Mouse (Mus musculus) T-helper 2 cell (primary cell): ENCODE data around the gene Acot7.

Source experiments
- in situ Hi-C: fragments of 300-600 bp; cut with MboI, MseI; formaldehyde crosslinking; loops from one replicate; pipeline ENCODE4 v1.15.1; 2025; ENCODE audit warnings: high pct_unique_total_duplicates

Acot7 gene

DNA sequence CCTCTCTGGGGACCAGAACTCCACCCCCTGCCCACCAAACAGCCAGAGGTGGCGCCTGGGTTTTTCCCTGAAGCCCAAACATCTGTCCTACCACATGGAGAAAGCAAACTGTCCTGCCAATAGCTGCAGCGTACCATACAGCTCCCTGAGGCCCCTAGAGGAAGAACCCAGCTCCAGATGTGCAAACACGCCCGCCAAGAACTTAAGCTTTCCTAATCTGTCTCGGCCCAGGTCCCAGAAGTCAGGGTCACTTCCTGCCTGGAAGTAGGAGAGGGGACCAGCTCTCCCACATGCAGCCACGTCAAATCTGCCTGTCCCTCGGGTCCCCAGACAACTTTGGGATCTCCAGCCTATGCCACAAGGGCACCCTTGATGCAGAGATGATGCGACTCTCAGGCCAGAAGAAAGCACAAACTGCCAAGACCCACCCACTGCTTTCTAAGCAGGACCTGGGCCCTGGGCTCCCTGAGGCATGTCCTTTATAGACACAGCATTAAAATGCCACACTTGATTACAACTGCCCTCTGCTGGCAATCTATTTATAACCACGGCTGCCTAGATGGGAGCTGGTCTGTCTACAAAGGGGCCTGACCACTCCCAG is 94.6 kb downstream of the Acot7 start:
- in situ Hi-C loops: no loop called here

DNA sequence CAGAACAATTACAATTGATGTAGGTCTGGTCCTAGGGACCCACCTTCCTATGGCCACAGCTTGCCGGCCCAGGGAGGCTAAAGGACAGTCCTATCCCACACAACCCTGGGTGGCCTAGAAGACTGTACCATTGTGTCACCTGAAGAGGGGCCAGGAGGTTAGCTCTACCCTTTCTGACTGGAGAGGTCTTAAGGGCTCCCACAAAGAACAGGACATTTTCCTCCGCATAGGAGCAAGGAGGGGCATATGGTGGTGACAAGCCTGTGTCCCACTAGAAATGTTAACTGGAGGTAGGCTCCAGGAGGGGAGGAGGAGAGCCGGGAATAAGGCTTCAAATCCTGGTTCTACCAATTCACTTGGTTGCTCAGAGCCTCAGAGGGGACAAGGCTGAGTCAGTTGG is 95.3 kb downstream of the Acot7 start:
- in situ Hi-C loops: no loop called here

DNA sequence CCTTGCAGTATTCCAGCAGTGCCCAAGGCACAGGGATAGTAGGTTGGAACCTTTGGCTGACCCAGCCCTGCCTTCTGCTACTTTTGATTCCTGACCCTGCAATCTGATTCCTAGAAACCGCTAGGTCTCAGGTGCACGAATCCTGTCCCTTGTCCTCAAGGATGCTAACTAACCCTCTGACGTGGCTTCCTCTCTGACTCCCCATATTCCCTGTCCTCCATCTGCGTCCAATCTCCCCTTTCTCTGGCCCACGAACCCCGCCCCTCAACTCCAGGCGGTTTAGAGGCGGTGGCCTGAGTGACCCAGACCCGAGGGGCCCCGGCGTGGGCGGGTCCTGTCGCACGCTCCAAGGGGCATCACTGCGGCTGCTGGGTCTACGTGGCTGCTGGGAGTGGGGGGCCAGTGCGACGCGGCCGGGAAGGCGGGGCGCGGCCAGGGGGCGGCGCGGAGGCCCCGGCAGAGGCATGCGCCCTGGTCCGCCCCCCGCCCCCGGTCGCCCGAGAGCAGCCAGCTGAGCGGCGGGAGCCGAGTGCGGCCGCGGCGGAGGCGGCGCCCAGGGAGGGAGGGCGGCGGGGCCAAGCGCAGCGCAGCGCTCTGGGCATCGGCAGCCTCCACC is 95.8 kb downstream of the Acot7 start, which contains the start of gene Gpr153:
Gene Gpr153, plus strand, starts transcription at position 612 of the 616 bp plus-strand sequence.
- in situ Hi-C loops: no loop called here

DNA sequence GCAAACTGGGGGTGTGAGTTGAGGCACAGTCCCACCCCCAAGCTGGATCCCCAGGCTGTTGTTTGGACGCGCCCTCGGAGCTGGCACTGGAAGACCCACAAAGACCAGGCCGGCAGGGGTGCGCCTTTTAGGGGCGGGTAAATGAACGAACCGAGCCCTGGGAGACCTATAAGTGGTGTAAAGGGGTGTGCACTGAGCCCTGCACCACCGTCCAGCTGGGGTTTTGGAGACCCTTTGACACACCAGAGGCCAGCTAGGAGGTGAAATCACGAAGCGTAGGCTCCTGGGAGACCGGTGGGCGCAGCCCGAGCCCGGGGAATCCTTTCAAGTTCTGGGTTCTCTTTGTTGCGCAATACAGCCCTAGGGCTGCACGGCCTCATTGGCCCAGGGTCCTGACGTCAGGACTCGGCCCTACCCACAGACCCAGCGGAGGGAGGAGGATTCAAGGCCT is 96.8 kb downstream of the Acot7 start:
- in situ Hi-C loops: no loop called here

DNA sequence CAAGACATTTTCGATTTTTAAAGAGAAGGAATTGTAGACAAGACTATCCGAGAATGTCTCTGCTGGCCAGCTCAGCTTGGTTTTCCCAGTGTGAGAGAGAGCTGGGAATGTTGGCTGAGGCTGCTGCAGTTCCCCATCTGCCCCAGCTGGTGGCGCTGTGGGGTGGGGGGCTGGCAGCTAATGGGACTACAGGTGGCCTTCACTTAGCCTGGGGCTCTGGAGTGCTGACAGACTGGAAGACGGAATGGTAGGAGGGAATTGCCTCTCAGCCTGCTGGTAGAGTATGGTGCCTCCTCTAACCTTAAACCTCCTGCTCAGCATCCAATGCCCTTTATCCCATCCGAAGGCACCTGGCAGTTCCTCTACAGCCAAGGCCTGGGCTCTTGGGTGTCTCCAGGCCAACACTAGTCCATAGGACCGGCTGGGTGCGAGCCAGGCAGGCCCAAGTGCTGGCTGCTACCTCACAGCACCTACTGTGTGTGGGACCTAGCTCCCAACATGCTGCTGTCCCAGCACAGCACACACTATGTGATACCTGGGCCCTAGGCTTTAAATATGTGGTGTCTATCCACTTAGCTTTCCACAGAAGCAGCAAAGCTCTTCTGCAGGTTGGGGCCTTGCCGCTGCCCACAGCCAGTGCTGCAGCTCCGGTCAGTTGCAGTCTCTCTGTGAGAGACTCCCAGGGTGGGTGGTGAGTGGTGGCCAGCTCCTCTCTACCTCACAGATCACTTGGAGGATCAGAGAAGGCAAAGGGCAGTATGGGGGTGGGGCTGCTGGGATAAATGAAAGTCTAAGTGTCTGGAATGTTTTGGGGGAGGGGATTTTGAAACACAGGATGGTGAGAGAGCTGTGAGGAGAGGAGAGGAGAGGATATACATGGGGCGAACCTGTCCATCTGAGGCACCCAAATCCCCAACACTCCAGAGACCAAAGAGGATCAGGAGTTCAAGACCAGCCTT is 98.7 kb downstream of the Acot7 start:
- in situ Hi-C loops: no loop called here

DNA sequence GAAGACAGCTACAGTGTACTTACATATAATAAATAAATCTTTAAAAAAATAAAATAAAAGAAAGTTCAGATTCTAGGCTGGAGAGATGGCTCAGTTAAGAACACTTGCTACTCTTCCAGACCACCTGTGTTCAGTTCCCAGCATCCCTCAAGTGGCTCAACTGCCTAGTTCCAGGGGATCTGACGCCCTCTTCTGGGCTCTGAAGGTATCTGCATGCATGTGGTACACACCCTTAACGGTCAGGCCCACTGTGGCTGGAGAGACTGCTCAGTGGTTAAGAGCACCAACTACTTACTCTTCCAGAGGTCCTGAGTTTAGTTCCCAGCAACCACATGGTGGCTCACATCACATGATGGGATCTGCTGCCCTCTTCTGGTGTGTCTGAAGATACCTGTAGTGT is 100.0 kb downstream of the Acot7 start:
- in situ Hi-C loops: no loop called here

DNA sequence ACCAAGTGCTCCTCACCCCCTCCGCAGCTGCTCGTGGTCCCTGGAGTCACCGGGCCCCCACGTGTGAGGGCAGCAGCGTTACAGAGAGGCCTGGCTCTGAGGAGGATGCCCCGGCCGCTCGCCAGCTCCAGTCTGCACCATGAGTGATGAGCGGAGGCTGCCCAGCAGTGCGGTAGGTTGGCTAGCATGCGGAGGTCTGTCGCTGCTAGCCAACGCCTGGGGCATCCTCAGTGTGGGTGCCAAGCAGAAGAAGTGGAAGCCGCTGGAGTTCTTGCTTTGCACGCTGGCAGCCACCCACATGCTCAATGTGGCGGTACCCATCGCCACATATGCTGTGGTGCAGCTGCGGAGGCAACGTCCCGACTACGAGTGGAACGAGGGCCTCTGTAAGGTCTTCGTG is 101.1 kb downstream of the Acot7 start:
- in situ Hi-C loops: no loop called here

DNA sequence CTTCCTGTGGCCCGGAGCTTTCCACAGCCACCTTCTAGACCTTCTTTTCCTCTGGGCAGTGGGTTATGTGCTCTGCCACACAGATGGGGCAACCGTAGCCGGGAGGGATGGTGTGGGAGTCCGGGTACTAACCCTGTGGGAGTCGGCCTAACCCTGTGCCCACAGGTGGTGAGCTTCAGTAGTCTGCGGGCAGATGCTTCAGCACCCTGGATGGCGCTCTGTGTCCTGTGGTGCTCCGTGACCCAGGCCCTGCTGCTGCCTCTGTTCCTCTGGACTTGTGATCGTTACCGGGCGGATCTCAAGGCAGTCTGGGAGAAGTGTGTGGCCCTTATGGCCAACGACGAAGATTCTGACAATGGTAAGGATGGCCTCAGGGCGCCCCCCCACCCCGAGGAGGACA is 103.7 kb downstream of the Acot7 start:
- in situ Hi-C loops: loop anchor here (5.0 kb wide), 1 partner anchor 109 kb away; no protein-coding TSS in a partner anchor

DNA sequence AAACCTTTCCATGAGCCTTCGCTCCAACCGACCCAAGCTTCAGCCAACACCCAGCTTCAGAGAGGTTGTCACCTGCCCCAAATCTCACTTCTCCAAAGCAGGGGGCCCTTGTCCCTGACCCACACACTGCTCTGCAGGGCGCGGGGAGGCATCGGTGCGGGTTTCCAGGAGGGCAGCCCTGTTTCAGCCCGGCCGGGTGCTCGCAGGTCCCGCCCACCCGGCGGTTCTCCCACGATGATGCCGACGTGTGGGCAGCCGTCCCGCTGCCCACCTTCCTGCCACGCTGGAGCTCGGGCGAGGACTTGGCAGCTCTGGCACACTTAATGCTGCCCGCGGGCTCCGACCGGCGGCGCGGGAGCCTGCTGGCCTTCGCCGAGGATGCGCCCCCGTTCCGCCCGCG is 104.8 kb downstream of the Acot7 start:
- in situ Hi-C loops: loop anchor here (5.0 kb wide), 1 partner anchor 110 kb away; no protein-coding TSS in a partner anchor

DNA sequence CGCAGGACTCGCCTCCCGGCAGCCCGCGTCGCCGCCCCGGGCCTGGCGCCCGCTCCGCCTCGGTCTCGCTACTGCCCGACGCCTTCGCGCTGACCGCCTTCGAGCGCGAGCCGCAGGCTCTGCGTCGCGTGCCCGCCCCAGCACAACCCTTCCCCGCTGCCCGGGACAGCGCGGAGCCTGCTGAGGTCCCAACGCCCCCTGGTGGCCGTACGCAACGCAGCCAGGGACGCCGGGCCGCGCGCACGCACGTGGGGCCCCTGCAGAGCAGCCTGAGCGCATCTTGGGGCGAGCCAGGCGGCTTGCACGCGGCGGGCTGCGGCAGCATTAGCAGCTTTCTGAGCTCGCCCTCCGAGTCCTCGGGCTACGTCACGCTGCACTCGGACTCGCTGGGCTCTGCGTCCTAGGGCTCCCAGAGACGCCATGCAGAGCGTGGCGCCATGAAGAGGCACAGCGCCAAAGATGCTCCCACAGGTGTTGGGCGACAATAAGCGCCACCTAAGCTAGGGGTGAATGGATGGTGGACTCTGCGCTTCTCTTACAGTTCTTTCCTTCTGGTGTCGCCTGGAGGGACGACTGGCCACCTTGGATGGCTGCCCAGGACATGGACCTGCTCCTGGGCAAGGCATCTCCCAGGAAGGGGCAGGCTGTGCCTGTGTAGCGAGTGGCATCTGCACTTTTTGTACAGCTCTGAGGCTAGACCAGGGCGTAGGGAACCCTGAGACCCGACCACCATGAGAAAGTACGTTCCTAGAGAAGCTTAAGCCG is 105.4 kb downstream of the Acot7 start:
- in situ Hi-C loops: loop anchor here (5.0 kb wide), 1 partner anchor 111 kb away; no protein-coding TSS in a partner anchor

DNA sequence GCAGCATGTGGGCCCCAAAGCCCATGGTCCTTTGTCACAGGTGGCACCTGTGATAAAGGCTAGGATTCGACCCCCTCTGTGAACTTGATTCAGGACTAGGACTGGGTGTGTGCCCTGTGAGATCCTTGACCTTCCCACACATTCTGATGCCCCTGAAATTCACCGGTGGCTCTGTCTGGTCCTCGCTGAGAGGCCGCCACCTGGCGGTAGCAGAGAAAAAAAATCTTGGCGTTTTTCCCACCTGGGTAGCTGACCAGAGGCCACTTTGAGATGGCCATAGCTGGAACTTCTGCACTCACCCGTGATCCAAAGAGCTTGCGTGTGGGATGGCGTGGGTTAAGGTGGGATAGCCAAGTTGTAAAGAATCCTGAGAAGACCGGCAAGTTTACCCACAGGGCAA is 107.6 kb downstream of the Acot7 start:
- in situ Hi-C loops: no loop called here

DNA sequence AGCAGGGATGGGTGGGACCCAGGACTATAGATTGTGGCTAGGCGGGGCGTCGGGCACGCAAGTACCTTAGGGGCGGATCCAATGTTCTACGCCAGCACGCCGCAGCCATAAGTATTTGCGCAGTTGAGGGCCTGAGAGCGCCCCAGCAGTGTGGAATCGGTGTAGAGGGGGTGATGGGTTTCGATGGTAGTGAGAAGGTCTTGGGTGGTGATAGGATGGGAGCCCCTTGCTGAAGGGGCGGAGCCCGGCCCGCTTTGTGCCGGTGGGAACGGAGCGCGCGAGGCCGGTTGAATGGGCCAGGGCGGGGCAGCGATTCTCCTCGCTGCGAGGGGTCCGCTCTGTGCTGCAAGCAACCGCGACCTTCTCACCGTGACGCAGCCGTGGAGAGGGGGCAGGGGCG is 108.2 kb downstream of the Acot7 start:
- in situ Hi-C loops: no loop called here

DNA sequence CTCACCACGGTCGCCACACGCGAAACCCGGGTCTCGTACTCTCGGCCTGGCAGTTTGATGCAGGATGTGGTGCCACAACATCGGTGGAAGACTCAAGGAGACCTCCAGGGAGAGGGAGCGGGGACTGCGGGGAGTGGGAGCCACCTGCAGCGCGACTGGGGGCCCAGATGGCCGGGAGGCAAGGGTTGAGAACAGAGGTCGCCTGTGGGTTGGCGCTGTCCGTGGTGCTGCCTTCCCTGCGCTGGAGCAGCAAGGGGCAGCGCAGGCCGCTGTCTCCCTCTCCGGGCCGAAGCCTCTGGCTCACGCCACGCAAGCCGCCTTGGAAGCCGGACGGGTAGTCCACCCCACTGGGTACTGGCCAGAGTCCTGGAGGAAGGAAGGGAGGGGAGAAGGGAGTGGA is 109.0 kb downstream of the Acot7 start:
- in situ Hi-C loops: no loop called here

DNA sequence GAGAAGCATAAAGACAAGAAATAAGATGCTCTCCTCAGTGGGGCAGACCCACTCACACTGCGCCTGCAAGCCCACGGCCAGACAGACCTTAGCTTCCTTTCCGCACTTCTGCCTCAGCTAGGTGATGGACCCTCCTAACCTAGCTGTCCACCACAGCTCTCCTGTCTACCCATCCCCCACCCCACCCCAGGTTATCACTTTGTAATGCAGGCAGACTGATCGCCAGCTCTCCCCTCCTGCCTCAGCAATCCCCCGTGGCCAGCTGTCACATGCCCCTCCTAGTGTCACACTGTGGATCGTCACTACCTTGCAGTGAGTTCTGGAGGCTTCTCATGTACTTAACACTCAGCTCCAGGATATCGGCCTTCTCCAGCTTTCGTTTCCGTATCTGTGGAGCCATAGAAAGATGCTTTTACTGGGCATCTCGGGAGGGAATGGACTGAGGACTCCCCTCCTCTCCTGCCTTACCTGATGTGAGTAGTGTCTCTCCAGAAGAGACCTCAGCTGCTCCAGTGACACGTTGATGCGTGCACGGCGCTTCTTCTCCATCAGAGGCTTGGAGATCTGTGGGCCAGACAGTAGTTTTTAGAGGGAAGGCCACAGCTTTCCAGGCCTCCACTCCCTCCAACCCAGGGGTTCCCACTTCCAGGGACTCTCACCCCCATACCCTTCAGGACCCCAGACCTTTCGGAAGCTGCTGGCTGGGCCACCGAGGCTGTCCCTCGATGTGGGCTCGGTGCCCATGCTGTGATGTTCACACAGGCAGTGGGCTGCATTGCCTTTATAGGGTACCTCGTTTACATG is 109.6 kb downstream of the Acot7 start:
- in situ Hi-C loops: no loop called here

DNA sequence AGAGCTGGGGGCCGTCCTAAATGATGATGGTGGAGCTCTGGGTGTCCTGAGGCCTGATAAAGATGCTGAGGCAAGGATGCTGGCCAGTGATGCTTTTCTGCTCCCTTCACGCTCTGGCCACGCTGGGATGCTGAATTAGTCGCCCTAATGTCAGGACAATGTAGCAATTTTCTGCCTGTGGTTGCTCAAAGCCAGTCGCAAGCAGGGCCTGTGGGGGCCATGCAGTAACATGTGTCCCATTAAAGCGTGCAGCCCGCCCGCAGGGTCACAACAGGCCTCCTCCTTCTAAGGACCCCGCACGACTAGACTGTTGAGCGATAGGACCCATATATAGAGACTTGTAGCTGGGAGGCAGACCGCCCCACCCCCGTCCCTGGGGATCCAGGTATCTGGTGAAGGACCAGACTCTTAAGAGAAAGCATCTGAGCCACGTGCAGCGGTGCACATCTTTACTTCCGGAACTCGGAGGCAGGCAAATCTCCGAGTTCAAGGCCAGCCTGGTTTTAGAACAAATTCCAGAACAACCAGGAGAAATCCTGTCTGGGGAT is 110.5 kb downstream of the Acot7 start:
- in situ Hi-C loops: no loop called here

DNA sequence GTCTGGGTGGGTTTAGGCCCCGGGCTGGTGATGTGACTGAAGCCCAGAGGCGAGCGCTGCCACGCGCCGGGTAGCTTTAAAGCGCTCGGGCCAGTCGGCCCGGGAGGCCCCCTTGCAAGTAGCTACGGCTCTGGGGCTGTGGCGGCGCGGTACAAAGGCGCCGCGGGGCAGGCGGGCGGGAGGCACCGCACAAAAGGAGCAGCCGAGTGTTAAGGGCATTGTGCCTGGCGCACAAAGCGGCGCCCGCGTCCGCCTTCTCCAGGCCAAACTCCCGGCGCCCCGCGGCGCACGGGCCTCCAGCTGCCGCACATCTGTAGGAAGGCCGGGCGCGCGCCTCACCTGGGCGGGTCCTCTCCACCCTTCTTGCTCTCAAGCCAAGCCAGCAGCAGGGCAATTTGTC is 112.5 kb downstream of the Acot7 start:
- in situ Hi-C loops: loop anchor here (10.0 kb wide), 1 partner anchor 356 kb away; the partner anchor contains the start of gene Dnajc11

DNA sequence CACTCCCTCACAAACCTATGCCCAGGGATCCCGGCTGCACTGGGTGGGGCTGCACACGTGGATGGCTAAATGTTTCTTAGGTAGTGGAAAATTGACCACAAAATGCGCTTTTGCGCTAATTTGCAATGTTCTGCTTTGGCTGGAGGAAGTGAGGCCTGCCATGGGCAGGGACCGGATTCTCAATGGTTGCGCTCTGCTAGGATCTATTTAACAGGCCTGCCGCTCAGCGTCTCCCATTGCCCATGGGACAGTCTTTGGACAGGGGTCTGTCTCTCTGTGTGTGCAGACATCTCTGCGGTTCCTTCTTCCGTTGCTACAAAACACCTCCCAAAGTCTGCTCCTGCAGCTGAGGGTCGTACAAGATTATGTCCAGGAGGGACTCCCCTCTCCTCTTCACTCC is 113.1 kb downstream of the Acot7 start:
- in situ Hi-C loops: loop anchor here (10.0 kb wide), 1 partner anchor 356 kb away; the partner anchor contains the start of gene Dnajc11

DNA sequence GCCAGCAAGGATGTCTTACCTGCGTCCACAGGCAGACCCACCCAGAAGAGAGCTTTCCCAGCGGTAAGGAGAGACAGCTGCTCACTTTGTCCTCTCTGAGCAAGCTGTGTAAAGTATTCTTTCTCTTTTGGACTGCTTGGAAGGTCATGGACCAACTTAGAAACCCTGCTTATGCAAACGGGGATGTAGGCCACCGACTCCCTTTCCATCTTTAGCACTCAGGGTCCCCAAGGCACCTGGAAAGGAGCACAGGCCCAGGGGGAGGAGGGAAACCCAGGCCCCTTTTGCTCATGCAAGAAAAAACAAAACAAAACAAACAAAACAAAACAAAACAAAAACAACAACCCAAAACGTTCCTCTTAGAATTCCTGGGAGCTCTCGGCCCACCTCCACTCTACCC is 113.6 kb downstream of the Acot7 start, which contains the start of gene Hes3:
Gene Hes3, minus strand, starts transcription at position 101 of the 400 bp plus-strand sequence.
- in situ Hi-C loops: loop anchor here (10.0 kb wide), 1 partner anchor 357 kb away; the partner anchor contains the start of gene Dnajc11

DNA sequence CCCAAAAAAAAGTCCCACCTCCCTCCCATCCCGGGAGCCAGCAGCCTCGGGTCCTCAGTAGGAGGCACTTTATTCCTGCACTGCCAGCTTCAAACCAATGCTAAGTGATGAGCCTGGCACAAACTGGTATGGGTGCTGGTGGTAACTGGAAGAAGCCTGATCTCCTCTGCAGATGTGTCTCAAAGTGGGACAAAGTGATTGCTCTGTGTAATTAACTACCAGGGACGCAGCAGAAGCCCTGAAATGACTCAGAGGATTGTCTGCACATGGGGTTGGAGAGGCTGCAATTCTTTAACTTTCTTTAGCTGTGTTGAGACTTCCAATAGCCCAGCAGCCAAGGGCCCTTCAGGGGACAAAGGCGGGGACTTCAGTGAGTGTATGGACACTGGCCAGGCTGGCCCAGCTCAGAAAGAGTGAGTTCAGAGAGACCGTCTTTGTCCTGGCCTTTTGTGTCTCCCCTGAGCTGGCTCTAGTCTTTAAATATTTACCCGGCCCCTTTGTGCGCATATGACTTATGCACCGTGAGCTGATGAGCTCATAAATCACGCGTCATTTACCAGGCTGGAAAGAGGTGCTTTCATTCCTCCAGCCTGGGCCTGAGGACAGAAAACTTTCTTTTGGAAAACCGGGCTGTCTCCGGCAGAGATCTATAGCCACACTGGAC is 114.3 kb downstream of the Acot7 start:
- in situ Hi-C loops: loop anchor here (10.0 kb wide), 1 partner anchor 357 kb away; the partner anchor contains the start of gene Dnajc11
